Mouse (Mus musculus): ENCODE measurements around the gene Fbxo7. TPM values are rescaled to one million over a fixed set of nuclear protein-coding genes. Genes with fewer than 3 reads are reported as not detected.

The Fbxo7 gene
- total and polyA plus RNA-seq, 2 experiments from 2014 or later = 17.7 to 30.9 TPM

GRCm38 (mm10) chr10:86093109-86094035, 71.6 kb downstream of the Fbxo7 start:
- TF ChIP-seq CTCF (IDR thresholded peaks at IDR 0.05; ENCODE audit: low read depth) = no peak
- DNase-seq (ENCODE audit: low spot score) (no peak), ATAC-seq (no peak)
- Histone ChIP-seq H3K27ac (no peak overlapping the region), H3K9me3 (ENCODE audit: low read length) (no peaks in the 10 kb centered on the region), H3K9ac (replicated peaks; ENCODE audit: low read length) (no peak overlapping the region), H3K4me1 (ENCODE audit: insufficient read depth, low read length) (no peaks in the 10 kb centered on the region), H3K36me3 (ENCODE audit: insufficient read depth, low read length) (no peaks in the 10 kb centered on the region), H3K4me3 (ENCODE audit: low read length) (no peak overlapping the region), H3K27me3 (ENCODE audit: insufficient read depth, low read length) (no peaks in the 10 kb centered on the region), H3K4me2 (ENCODE audit: low read depth, low read length) (no peak overlapping the region)
- 76% methylated on average over 14 of the region's 14 CpGs for WGBS

GRCm38 (mm10) chr10:86098363-86098762, 76.6 kb downstream of the Fbxo7 start:
- Histone ChIP-seq H3K9me3 (ENCODE audit: low read length) (no peaks in the 10 kb centered on the region), H3K27ac (no peak overlapping the region), H3K9ac (replicated peaks; ENCODE audit: low read length) (no peak overlapping the region), H3K4me2 (ENCODE audit: low read depth, low read length) (no peak overlapping the region), H3K4me1 (ENCODE audit: insufficient read depth, low read length) (no peaks in the 10 kb centered on the region), H3K4me3 (ENCODE audit: low read length) (no peak overlapping the region), H3K36me3 (ENCODE audit: insufficient read depth, low read length) (no peaks in the 10 kb centered on the region), H3K27me3 (ENCODE audit: insufficient read depth, low read length) (no peaks in the 10 kb centered on the region)
- no peak for TF ChIP-seq CTCF (IDR thresholded peaks at IDR 0.05; ENCODE audit: low read depth)
- ATAC-seq = no peak
- DNase-seq (ENCODE audit: low spot score) = no peak
- WGBS = 85% methylated on average over 6 of the region's 6 CpGs

- H3K4me1 ChIP-seq (ENCODE audit: insufficient read depth, low read length) = no peaks in the 10 kb centered on the region
- H3K9ac ChIP-seq (replicated peaks; ENCODE audit: low read length) = no peak overlapping the region
- no peaks in the 10 kb centered on the region for H3K27me3 ChIP-seq (ENCODE audit: insufficient read depth, low read length)
- no peaks in the 10 kb centered on the region for H3K36me3 ChIP-seq (ENCODE audit: insufficient read depth, low read length)
- TF ChIP-seq CTCF (IDR thresholded peaks at IDR 0.05; ENCODE audit: low read depth) = no peak
- H3K4me2 ChIP-seq (ENCODE audit: low read depth, low read length) = no peak overlapping the region
- no peak overlapping the region for H3K27ac ChIP-seq
- H3K4me3 ChIP-seq (ENCODE audit: low read length) = no peak overlapping the region
- ATAC-seq = peak; percentile 43; the same call in 1 of the 2 replicates
- H3K9me3 ChIP-seq (ENCODE audit: low read length) = no peaks in the 10 kb centered on the region
- peak; percentile 41 for DNase-seq (ENCODE audit: low spot score)
- WGBS = 66% methylated on average over 3 of the region's 3 CpGs
These were observed 78.6 kb downstream of the Fbxo7 start for GRCm38 (mm10) chr10:86100281-86100851.

Other genes with a start within 250 kb of the Fbxo7 start
- gene Pwp1, start 192.5 kb upstream of the Fbxo7 start, total RNA-seq (2014; rRNA removed) = 36.3 and 42.1 TPM in 2 replicates
- 50.2 and 50.6 TPM in 2 replicates for gene Pwp1, start 192.5 kb upstream of the Fbxo7 start, polyA plus RNA-seq (2015; fragmentation: Nextera tagmentation; extraction: Ambion mirVana)
- gene Prdm4, start 104.8 kb upstream of the Fbxo7 start, total RNA-seq (2014; rRNA removed) = 52.8 and 56.8 TPM in 2 replicates
- 11.7 and 11.8 TPM in 2 replicates for gene Prdm4, start 104.8 kb upstream of the Fbxo7 start, polyA plus RNA-seq (2015; fragmentation: Nextera tagmentation; extraction: Ambion mirVana)
- gene Ascl4, start 94.3 kb upstream of the Fbxo7 start, total RNA-seq (2014; rRNA removed) = 0.14 and 0.42 TPM in 2 replicates
- gene Ascl4, start 94.3 kb upstream of the Fbxo7 start, polyA plus RNA-seq (2015; fragmentation: Nextera tagmentation; extraction: Ambion mirVana) = 0.25 and 0.34 TPM in 2 replicates
- gene Rtcb, start 64.1 kb upstream of the Fbxo7 start, total RNA-seq (2014; rRNA removed) = 90.8 and 91.8 TPM in 2 replicates
- gene Rtcb, start 64.1 kb upstream of the Fbxo7 start, polyA plus RNA-seq (2015; fragmentation: Nextera tagmentation; extraction: Ambion mirVana) = 159 and 164 TPM in 2 replicates
- 0.11 TPM in 1 of 2 replicates, not detected in the other for gene Bpifc, start 10.1 kb upstream of the Fbxo7 start, total RNA-seq (2014; rRNA removed)
- gene Bpifc, start 10.1 kb upstream of the Fbxo7 start, polyA plus RNA-seq (2015; fragmentation: Nextera tagmentation; extraction: Ambion mirVana) = 0.11 and 0.20 TPM in 2 replicates